Mouse (Mus musculus) CH12.LX (cell line): ENCODE measurements around the gene Zbtb1.

Source experiments
- CHD1 ChIP-seq: IDR thresholded peaks from 2 replicates; pipeline ENCODE4 v1.6.1; 2012; ENCODE audit warnings: low read depth, low read length, improper control_type of control experiment, inconsistent platforms
- CTCF ChIP-seq, 2 experiments: IDR thresholded peaks in 1 of 2; conservative IDR thresholded peaks in 1 of 2; 2 replicates each; pipeline ENCODE4 v1.5.1; 2011 to 2012; ENCODE audit warnings: low read depth in 2 of 2, low read length in 2 of 2, improper control_type of control experiment in 1 of 2, inconsistent platforms in 1 of 2, mild to moderate bottlenecking in 1 of 2, moderate library complexity in 1 of 2
- HCFC1 ChIP-seq: IDR thresholded peaks from 2 replicates; pipeline ENCODE4 v1.6.1; 2012; ENCODE audit warnings: low read depth, mild to moderate bottlenecking, inconsistent platforms, low read length, improper control_type of control experiment
- JUN ChIP-seq: IDR thresholded peaks from 2 replicates; pipeline ENCODE4 v1.6.1; 2011; ENCODE audit warnings: low read depth, mild to moderate bottlenecking, low read length, improper control_type of control experiment, moderate library complexity; ENCODE audit not compliant: insufficient read depth
- MAZ ChIP-seq: IDR thresholded peaks from 2 replicates; pipeline ENCODE4 v1.6.1; 2012; ENCODE audit warnings: low read depth, mild to moderate bottlenecking, inconsistent platforms, low read length, improper control_type of control experiment, moderate library complexity
- POLR2A ChIP-seq: IDR thresholded peaks from 2 replicates; pipeline ENCODE4 v1.6.1; 2011; ENCODE audit warnings: low read depth, mild to moderate bottlenecking, improper control_type of control experiment, low read length
- SIN3A ChIP-seq: IDR thresholded peaks from 2 replicates; pipeline ENCODE4 v1.6.1; 2012; ENCODE audit warnings: low read length, improper control_type of control experiment, inconsistent platforms

GRCm38 (mm10) chr12:76378556-76378955 lies 8.5 kb downstream of the Zbtb1 start:
- no peak for TF ChIP-seq POLR2A
- no peak for TF ChIP-seq SIN3A
- TF ChIP-seq MAZ = no peak
- no peak for TF ChIP-seq CHD1
- TF ChIP-seq HCFC1 = no peak
- no peak for TF ChIP-seq JUN
- no peak for TF ChIP-seq CTCF (conservative IDR thresholded peaks at IDR 0.05 in 1 of 2, IDR thresholded peaks at IDR 0.05 in 1 of 2; ENCODE audit: low read depth in 2 of 2, low read length in 2 of 2)
